Mouse (Mus musculus): Measurements from ENCODE around the gene Fbln1.

- TF ChIP-seq CTCF (IDR thresholded peaks at IDR 0.05; ENCODE audit: control insufficient read depth, insufficient read depth, insufficient replicate concordance, low read depth, low read length) = no peak
- TF ChIP-seq POLR2A (IDR thresholded peaks at IDR 0.05; ENCODE audit: control insufficient read depth, low read depth, low read length) = no peak
Measured at GRCm38 (mm10) chr15:85221115-85221854, 15.5 kb downstream of the Fbln1 start.

Measured in testis, adult 2 months (tissue).